Mouse (Mus musculus): ENCODE results near the gene Plch2. TPM values are rescaled to one million over a fixed set of nuclear protein-coding genes. Genes with fewer than 3 reads are reported as not detected.

The Plch2 gene
- total and polyA plus RNA-seq, 3 experiments, result 0.85 to 1.1 TPM; not detected in 1

GRCm38 (mm10) chr4:155020813-155021212, 35.8 kb downstream of the Plch2 start:
- Histone ChIP-seq H3K27ac (ENCODE audit: control insufficient read depth, low read depth, low read length) (no peak overlapping the region), H3K4me3 (ENCODE audit: control insufficient read depth in 1 of 2, insufficient read depth in 1 of 2, low read depth in 2 of 2, low read length in 2 of 2) (no peak overlapping the region), H3K36me3 (ENCODE audit: control insufficient read depth in 1 of 2, insufficient read depth in 2 of 2, low read length in 2 of 2) (no peaks in the 10 kb centered on the region), H3K79me2 (ENCODE audit: control insufficient read depth, insufficient read depth, low read length, poor library complexity) (no peaks in the 10 kb centered on the region), H3K4me1 (ENCODE audit: control insufficient read depth in 1 of 2, insufficient read depth in 2 of 2, low read length in 2 of 2) (no peaks in the 10 kb centered on the region), H3K27me3 (ENCODE audit: control insufficient read depth in 1 of 2, insufficient read depth in 2 of 2, low read length in 2 of 2) (no peaks in the 10 kb centered on the region), H3K9ac (ENCODE audit: control insufficient read depth, low read depth, low read length, poor library complexity, severe bottlenecking) (no peak overlapping the region), H3K9me3 (replicated peaks; ENCODE audit: insufficient read depth, low read length) (no peaks in the 10 kb centered on the region)
- TF ChIP-seq USF2 (IDR thresholded peaks at IDR 0.05; ENCODE audit: borderline replicate concordance in 1 of 2, insufficient read depth in 1 of 2, low read depth in 1 of 2, low read length in 2 of 2) (no peak), CTCF (IDR thresholded peaks at IDR 0.05 in 2 of 3, conservative IDR thresholded peaks at IDR 0.05 in 1 of 3; ENCODE audit: control insufficient read depth in 1 of 3, insufficient read depth in 1 of 3, low read depth in 2 of 3, low read length in 3 of 3, poor library complexity in 1 of 3, severe bottlenecking in 1 of 3) (no peak), UBTF (IDR thresholded peaks at IDR 0.05; ENCODE audit: borderline replicate concordance, insufficient read depth, low read depth, low read length) (no peak), MXI1 (IDR thresholded peaks at IDR 0.05; ENCODE audit: low read depth, low read length) (no peak), CHD1 (IDR thresholded peaks at IDR 0.05; ENCODE audit: low read depth, low read length) (no peak), BHLHE40 (IDR thresholded peaks at IDR 0.05; ENCODE audit: borderline replicate concordance, low read depth, low read length) (no peak), MYC (IDR thresholded peaks at IDR 0.05; ENCODE audit: low read depth, low read length) (no peak), RAD21 (IDR thresholded peaks at IDR 0.05; ENCODE audit: low read depth, low read length) (no peak), GATA1 (IDR thresholded peaks at IDR 0.05; ENCODE audit: low read depth, low read length) (no peak), RCOR1 (IDR thresholded peaks at IDR 0.05; ENCODE audit: low read depth, low read length) (no peak), ELF1 (IDR thresholded peaks at IDR 0.05; ENCODE audit: low read depth, low read length) (no peak), JUND (IDR thresholded peaks at IDR 0.05; ENCODE audit: low read depth, low read length) (no peak), GABPA (IDR thresholded peaks at IDR 0.05; ENCODE audit: low read depth, low read length) (no peak), KAT2A (conservative IDR thresholded peaks at IDR 0.05; ENCODE audit: low read depth, low read length) (no peak), MAZ (IDR thresholded peaks at IDR 0.05; ENCODE audit: low read depth, low read length) (no peak), POLR2A (IDR thresholded peaks at IDR 0.05; ENCODE audit: control insufficient read depth in 1 of 2, insufficient read depth in 1 of 2, low read depth in 1 of 2, low read length in 2 of 2, poor library complexity in 1 of 2) (no peak), E2F4 (IDR thresholded peaks at IDR 0.05; ENCODE audit: borderline replicate concordance, low read depth, low read length) (no peak), HCFC1 (IDR thresholded peaks at IDR 0.05; ENCODE audit: low read depth, low read length) (no peak)
- DNase-seq (ENCODE audit: low read depth, low spot score), result no peak

- DNase-seq (ENCODE audit: low read depth, low spot score), result no peak
- 0 out of 4 replicates have a peak, but pooled peaks cover 0 to 1% of the 10 kb centered on the region in 2 experiments for H3K27me3 ChIP-seq (ENCODE audit: control insufficient read depth in 1 of 2, insufficient read depth in 2 of 2, low read length in 2 of 2)
- H3K79me2 ChIP-seq (ENCODE audit: control insufficient read depth, insufficient read depth, low read length, poor library complexity), result no peaks in the 10 kb centered on the region
These were observed 36.4 kb downstream of the Plch2 start for GRCm38 (mm10) chr4:155020141-155020540.

More at GRCm38 (mm10) chr4:155020141-155020540, 36.4 kb downstream of the Plch2 start:
- no peaks in the 10 kb centered on the region for H3K9me3 ChIP-seq (replicated peaks; ENCODE audit: insufficient read depth, low read length)
- TF ChIP-seq ELF1 (IDR thresholded peaks at IDR 0.05; ENCODE audit: low read depth, low read length) (no peak), ZKSCAN1 (IDR thresholded peaks at IDR 0.05; ENCODE audit: low read depth, low read length) (no peak), CHD2 (IDR thresholded peaks at IDR 0.05; ENCODE audit: low read length) (no peak), TAL1 (IDR thresholded peaks at IDR 0.05; ENCODE audit: low read length) (no peak), BHLHE40 (IDR thresholded peaks at IDR 0.05; ENCODE audit: borderline replicate concordance, low read depth, low read length) (no peak), GATA1 (IDR thresholded peaks at IDR 0.05; ENCODE audit: low read depth, low read length) (no peak), MAFK (IDR thresholded peaks at IDR 0.05; ENCODE audit: borderline replicate concordance, low read depth, low read length) (no peak), SIN3A (IDR thresholded peaks at IDR 0.05; ENCODE audit: low read length) (no peak), RAD21 (IDR thresholded peaks at IDR 0.05; ENCODE audit: low read depth, low read length) (no peak), GABPA (IDR thresholded peaks at IDR 0.05; ENCODE audit: low read depth, low read length) (no peak), MYB (IDR thresholded peaks at IDR 0.05; ENCODE audit: low read depth, low read length) (no peak), ETS1 (IDR thresholded peaks at IDR 0.05; ENCODE audit: low read depth, low read length) (no peak), NELFE (IDR thresholded peaks at IDR 0.05; ENCODE audit: low read depth, low read length) (no peak), HCFC1 (IDR thresholded peaks at IDR 0.05; ENCODE audit: low read depth, low read length) (no peak), KAT2A (conservative IDR thresholded peaks at IDR 0.05; ENCODE audit: low read depth, low read length) (no peak), USF1 (IDR thresholded peaks at IDR 0.05; ENCODE audit: low read depth, low read length) (no peak)
- no peaks in the 10 kb centered on the region for H3K4me1 ChIP-seq (ENCODE audit: control insufficient read depth in 1 of 2, insufficient read depth in 2 of 2, low read length in 2 of 2)
- no peak overlapping the region for H3K27ac ChIP-seq (ENCODE audit: control insufficient read depth, low read depth, low read length)
- no peaks in the 10 kb centered on the region for H3K36me3 ChIP-seq (ENCODE audit: control insufficient read depth in 1 of 2, insufficient read depth in 2 of 2, low read length in 2 of 2)
- H3K4me3 ChIP-seq (ENCODE audit: control insufficient read depth in 1 of 2, insufficient read depth in 1 of 2, low read depth in 2 of 2, low read length in 2 of 2), result no peak overlapping the region
- no peak overlapping the region for H3K9ac ChIP-seq (ENCODE audit: control insufficient read depth, low read depth, low read length, poor library complexity, severe bottlenecking)
